Mouse (Mus musculus) ES-Bruce4 (cell line): ENCODE data around the gene Il22ra2.

Experiments used
- CTCF ChIP-seq: IDR thresholded peaks from one replicate; pipeline ENCODE4 v1.8.1; 2011; ENCODE audit warnings: low read depth, low read length
- EP300 ChIP-seq: IDR thresholded peaks from 2 replicates; pipeline ENCODE4 v1.6.1; 2011; ENCODE audit warnings: low read depth, low read length; ENCODE audit not compliant: insufficient read depth
- POLR2A ChIP-seq: IDR thresholded peaks from one replicate; pipeline ENCODE4 v1.8.1; 2011; ENCODE audit warnings: low read length; ENCODE audit not compliant: insufficient read depth

DNA sequence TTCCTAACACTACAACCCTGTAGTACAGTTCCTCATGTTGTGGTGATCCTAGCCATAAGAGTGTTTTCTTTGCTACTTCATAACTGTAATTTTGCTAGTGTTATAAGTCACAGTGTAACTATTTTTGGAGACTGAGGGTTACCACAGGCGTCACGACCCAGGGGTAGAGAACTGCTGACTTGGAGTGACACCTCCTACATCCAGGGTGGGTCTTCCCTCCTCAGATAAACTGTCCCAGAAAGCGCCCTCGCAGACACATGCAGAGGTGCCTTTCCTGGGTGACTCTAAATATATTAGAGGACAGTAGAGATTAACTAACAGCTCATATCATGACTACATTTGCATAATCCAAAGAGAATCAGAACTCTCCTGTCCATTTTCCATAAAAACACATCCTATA, 24.9 kb upstream of the Il22ra2 start:
- no peak for TF ChIP-seq CTCF
- no peak for TF ChIP-seq POLR2A
- no peak for TF ChIP-seq EP300
